Mouse (Mus musculus) gastrocnemius, adult 8-10 months (tissue): ENCODE data around the gene Fam8a1. TPM values are rescaled to one million over a fixed set of nuclear protein-coding genes. Genes with fewer than 3 reads are reported as not detected.

Experiments
- total RNA-seq, 4 experiments: library from RNA; stranded (reverse); gene quantifications; 2 replicates each; pipeline ENCODE4 v1.2.4; 2022

Fam8a1 gene
- total RNA-seq, 4 experiments from 2014 or later: 33.0 to 40.0 (median 35.2) TPM

Other genes with a start within 250 kb of the Fam8a1 start
- gene Cap2, start 167.7 kb upstream of the Fam8a1 start, total RNA-seq: 100 to 1,000 TPM; 252 to 331 (median 305) TPM
- gene Nup153, start 58.4 kb downstream of the Fam8a1 start, total RNA-seq: 10 to 100 TPM; 35.3 to 47.4 (median 37.5) TPM